Mouse (Mus musculus): ENCODE measurements around the gene Samd4.

DNA sequence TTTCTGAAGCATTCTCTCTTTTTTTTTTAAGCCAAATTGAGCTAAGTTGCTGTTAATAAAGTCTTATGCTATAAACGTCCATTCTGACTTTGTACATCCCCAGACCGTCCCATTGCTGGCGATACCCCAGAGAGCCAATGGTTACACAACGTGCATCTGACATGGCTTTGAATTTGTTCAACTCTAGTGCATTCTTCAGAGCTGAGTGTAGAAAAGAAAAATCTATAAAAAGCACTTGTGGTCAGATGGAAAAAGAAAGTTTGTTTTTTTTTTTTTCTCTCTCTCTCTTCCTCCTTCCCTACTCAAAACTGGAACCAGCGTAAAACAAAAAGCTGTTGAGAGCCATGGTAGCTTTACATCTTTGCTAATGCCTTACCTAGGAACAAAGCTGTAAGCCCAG is 41.8 kb downstream of the Samd4 start:
- TF ChIP-seq POLR2A (IDR thresholded peaks at IDR 0.05; ENCODE audit: extremely low read depth, insufficient read depth, low read length) = no peak
- no peak for TF ChIP-seq CTCF (IDR thresholded peaks at IDR 0.05; ENCODE audit: low read depth, low read length)
